Mouse (Mus musculus): Measurements from ENCODE around the gene Gm20479. TPM values are rescaled to one million over a fixed set of nuclear protein-coding genes. Genes with fewer than 3 reads are reported as not detected.
A peak's percentile ranks its signal among the peaks of the same experiment; 100 is the strongest.

Gm20479 gene
- polyA plus RNA-seq, 1 experiment: not detected

DNA sequence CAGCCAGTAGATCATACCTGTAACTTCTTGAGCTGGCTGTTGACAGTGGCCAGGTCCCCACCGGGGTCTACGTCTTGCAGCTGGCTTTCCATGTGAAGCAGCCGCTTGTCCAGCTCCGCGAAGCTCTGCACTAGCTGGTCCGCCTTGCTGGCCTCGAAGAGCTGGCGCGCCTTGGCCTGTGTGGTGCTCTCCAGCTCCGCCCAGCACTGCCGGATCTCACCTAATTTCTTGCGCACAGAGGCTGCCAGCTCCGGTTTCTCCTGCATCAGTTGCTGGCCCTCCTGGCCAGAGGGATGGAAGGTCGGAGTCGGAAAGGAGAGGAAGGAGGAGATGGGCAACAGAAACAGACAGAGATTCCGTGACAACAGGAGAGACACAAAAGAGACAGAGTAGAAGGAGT lies 34.2 kb upstream of the Gm20479 start:
- Histone ChIP-seq H3K4me1 (ENCODE audit: control insufficient read depth, insufficient read depth, low read length) (no peaks in the 10 kb centered on the region; the same call in 1 of the 2 replicates), H3K4me3 (replicated peaks; ENCODE audit: extremely low read depth, low read depth, low read length) (no peak overlapping the region)
- WGBS: 37% methylated on average over 16 of the region's 16 CpGs
- TF ChIP-seq POLR2A (IDR thresholded peaks at IDR 0.05; ENCODE audit: borderline replicate concordance, extremely low read depth, low read depth, low read length) (no peak), CTCF (IDR thresholded peaks at IDR 0.05; ENCODE audit: insufficient read depth, low read length) (no peak)
- no peak for DNase-seq

DNA sequence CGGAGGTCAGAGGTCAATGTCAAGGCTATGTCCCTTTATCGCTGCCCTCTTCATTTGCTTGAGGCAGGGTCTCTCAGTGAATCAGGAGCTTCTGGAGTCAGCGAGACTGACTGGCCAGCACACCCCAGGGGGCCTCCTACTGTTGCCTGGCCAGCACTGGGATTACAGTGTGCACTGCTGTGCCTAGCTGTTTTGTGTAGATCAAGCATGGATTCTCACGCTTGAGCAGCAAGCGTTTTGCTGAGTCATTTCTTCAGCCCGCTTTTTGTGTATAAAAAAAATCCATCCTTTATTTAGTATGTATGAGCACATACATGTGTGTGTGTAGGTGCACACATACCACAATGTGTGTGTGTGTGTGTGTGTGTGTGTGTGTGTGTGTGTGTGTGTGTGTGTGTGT lies 32.0 kb upstream of the Gm20479 start:
- Histone ChIP-seq H3K4me3 (replicated peaks; ENCODE audit: extremely low read depth, low read depth, low read length) (no peak overlapping the region), H3K4me1 (ENCODE audit: control insufficient read depth, insufficient read depth, low read length) (no peaks in the 10 kb centered on the region)
- WGBS: 63% methylated on average over 6 of the region's 6 CpGs
- TF ChIP-seq CTCF (IDR thresholded peaks at IDR 0.05; ENCODE audit: insufficient read depth, low read length): no peak
- TF ChIP-seq POLR2A (IDR thresholded peaks at IDR 0.05; ENCODE audit: borderline replicate concordance, extremely low read depth, low read depth, low read length): no peak
- no peak for DNase-seq

DNA sequence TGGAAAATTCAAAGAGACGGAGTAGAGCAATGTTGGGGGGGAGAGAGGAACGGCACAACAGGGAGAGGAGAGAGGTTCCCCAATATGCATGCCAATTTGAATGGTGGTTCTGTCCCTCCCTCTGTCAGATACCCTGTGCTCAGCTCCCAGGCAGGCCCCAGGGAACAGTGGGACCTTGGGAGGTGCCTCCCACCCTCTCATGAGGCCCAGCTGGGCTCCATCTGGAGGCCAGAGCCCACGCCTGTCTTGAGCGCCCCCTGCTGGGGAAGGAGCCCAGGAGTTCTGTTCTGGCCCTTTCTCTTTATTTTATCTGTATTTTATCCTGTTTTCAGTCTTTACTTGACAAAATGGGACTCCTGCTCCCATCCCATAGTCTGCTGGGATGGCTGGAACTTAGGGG lies 27.5 kb upstream of the Gm20479 start:
- H3K4me3 ChIP-seq (replicated peaks; ENCODE audit: extremely low read depth, low read depth, low read length): no peak overlapping the region
- no peaks in the 10 kb centered on the region for H3K4me1 ChIP-seq (ENCODE audit: control insufficient read depth, insufficient read depth, low read length)
- TF ChIP-seq CTCF (IDR thresholded peaks at IDR 0.05; ENCODE audit: insufficient read depth, low read length) (peak; percentile 70), POLR2A (IDR thresholded peaks at IDR 0.05; ENCODE audit: borderline replicate concordance, extremely low read depth, low read depth, low read length) (no peak)
- peak; percentile 72 for DNase-seq
- WGBS: 36% methylated on average over 4 of the region's 4 CpGs

DNA sequence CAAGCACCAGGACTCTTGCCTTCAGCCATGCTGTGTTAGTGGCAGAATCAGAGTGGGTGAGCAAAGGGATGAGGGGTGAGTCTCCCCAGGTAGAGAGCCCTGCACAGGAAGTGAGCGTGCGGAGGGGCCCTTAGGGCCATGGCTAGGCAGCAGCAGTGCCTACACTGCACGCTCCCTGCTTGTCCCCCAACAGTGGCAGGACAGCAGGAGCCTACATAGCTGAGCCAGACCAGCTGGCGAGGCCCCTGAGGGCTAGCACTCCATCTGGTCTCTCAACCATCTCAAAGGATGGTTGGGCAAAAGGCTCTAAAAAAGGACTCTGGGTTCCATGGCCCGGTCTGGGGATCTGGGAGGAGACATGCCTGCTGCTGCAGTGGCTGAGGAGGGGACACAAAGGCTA lies 26.9 kb upstream of the Gm20479 start:
- no peak for TF ChIP-seq POLR2A (IDR thresholded peaks at IDR 0.05; ENCODE audit: borderline replicate concordance, extremely low read depth, low read depth, low read length)
- no peak for TF ChIP-seq CTCF (IDR thresholded peaks at IDR 0.05; ENCODE audit: insufficient read depth, low read length)
- 78% methylated on average over 5 of the region's 5 CpGs for WGBS

DNA sequence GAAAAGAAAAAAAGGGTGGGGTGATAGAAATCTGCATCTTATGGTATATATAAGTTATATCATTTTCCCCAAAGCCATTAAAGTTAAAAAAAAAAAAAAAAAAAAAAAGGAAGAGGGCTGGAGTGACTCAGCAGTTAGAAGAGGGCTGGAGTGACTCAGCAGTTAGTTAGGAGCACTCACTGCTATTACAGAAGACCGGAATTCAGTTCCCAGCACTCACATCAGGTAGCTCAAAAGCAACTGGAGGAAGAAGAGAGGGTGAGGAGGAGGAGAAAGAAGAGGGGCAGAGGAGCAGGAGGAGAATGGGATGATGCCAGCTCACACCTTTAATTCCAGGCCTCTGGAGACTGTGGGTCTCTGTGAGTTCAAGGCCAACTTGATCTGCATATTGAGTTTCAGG lies 26.0 kb upstream of the Gm20479 start:
- Histone ChIP-seq H3K4me3 (replicated peaks; ENCODE audit: extremely low read depth, low read depth, low read length) (no peak overlapping the region), H3K4me1 (ENCODE audit: control insufficient read depth, insufficient read depth, low read length) (no peaks in the 10 kb centered on the region)
- TF ChIP-seq CTCF (IDR thresholded peaks at IDR 0.05; ENCODE audit: insufficient read depth, low read length) (no peak), POLR2A (IDR thresholded peaks at IDR 0.05; ENCODE audit: borderline replicate concordance, extremely low read depth, low read depth, low read length) (no peak)
- 81% methylated on average over 1 of the region's 1 CpGs for WGBS
- DNase-seq: no peak

More for the DNA sequence above, 26.9 kb upstream of the Gm20479 start:
- DNase-seq: no peak
- H3K4me1 ChIP-seq (ENCODE audit: control insufficient read depth, insufficient read depth, low read length): no peaks in the 10 kb centered on the region
- H3K4me3 ChIP-seq (replicated peaks; ENCODE audit: extremely low read depth, low read depth, low read length): no peak overlapping the region

DNA sequence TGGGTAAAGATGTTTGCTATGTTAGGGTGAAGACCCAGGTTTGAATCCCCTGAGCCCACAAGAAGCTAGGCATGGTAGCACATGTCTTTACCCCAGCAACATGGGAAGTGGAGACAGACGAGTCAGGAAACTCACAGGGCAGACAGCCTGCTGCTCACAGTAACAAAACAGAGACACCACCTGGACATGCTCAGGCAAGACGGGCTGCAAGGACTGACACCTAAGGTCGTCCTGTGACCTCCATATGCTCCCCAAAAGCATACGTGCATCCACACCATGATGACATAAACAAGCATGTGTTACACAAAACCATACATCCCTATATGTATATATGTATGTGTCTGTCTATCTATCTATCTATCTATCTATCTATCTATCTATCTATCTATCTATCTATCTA lies 24.3 kb upstream of the Gm20479 start:
- TF ChIP-seq CTCF (IDR thresholded peaks at IDR 0.05; ENCODE audit: insufficient read depth, low read length) (no peak), POLR2A (IDR thresholded peaks at IDR 0.05; ENCODE audit: borderline replicate concordance, extremely low read depth, low read depth, low read length) (no peak)
- no peaks in the 10 kb centered on the region for H3K4me1 ChIP-seq (ENCODE audit: control insufficient read depth, insufficient read depth, low read length)
- no peak overlapping the region for H3K4me3 ChIP-seq (replicated peaks; ENCODE audit: extremely low read depth, low read depth, low read length)
- no peak for DNase-seq
- WGBS: 46% methylated on average over 4 of the region's 4 CpGs

DNA sequence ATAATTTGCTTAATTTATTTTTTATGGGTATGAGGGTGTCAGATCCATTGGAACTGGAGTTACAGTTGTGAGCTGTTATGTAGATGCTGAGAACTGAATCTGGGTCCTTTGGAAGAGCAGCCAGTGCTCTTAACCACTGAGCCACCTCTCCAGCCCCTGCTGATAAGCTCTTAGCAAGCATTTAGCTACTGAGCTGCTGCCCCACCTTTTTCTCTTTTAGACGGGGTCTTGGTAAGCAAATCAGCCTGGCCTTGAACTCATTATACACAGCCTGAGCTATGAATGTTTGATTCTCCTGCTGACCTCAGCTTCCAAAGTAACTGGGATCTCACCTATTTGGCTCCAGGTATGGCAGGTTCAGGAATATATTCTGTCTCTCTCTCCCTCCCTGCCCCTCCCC lies 23.8 kb upstream of the Gm20479 start:
- WGBS: 32% methylated on average over 1 of the region's 1 CpGs
- no peak for DNase-seq
- no peaks in the 10 kb centered on the region for H3K4me1 ChIP-seq (ENCODE audit: control insufficient read depth, insufficient read depth, low read length)

DNA sequence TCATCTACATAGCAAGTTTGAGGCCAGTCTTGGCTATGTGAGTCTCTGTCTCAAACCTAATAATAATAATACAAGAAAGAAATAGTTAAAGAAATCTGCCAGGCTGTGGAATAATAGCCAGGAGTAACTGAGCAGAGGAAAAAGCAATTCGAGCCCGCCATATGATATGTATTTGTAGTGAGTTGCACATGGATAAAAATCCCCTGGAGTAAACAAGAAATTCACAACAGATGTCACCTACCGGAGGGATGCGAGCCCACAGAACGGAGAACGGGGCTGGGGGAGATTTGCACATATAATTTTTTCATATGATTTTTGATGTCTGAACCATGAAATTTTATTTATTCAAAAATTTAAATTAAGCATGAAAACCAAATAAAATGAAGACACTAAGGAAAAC lies 22.6 kb upstream of the Gm20479 start:
- 85% methylated on average over 6 of the region's 6 CpGs for WGBS
- H3K4me1 ChIP-seq (ENCODE audit: control insufficient read depth, insufficient read depth, low read length): no peaks in the 10 kb centered on the region
- no peak for DNase-seq
- H3K4me3 ChIP-seq (replicated peaks; ENCODE audit: extremely low read depth, low read depth, low read length): no peak overlapping the region
- TF ChIP-seq CTCF (IDR thresholded peaks at IDR 0.05; ENCODE audit: insufficient read depth, low read length) (no peak), POLR2A (IDR thresholded peaks at IDR 0.05; ENCODE audit: borderline replicate concordance, extremely low read depth, low read depth, low read length) (no peak)

More for the DNA sequence above, 23.8 kb upstream of the Gm20479 start:
- TF ChIP-seq POLR2A (IDR thresholded peaks at IDR 0.05; ENCODE audit: borderline replicate concordance, extremely low read depth, low read depth, low read length) (no peak), CTCF (IDR thresholded peaks at IDR 0.05; ENCODE audit: insufficient read depth, low read length) (no peak)
- no peak overlapping the region for H3K4me3 ChIP-seq (replicated peaks; ENCODE audit: extremely low read depth, low read depth, low read length)

DNA sequence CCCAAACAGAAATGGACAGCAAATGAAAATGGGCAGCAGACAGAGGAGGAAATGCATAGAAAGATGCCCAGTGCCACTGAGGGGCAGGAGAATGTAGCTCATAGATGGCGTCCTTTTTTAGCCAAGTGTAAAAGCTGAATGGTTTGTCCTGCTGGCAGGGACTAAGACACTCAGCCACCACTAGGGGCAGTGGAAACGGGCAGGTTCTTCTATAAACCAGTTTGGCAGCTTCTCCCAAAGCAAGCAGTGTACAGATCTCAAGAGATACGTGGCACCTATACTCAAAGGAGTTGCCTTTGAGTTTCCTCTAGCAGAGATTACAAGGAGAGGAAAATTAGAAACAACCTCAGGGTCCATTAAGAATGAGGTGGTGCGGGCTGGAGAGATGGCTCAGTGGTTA lies 21.2 kb upstream of the Gm20479 start:
- H3K4me3 ChIP-seq (replicated peaks; ENCODE audit: extremely low read depth, low read depth, low read length): no peak overlapping the region
- 19% methylated on average over 4 of the region's 4 CpGs for WGBS
- TF ChIP-seq CTCF (IDR thresholded peaks at IDR 0.05; ENCODE audit: insufficient read depth, low read length): peak; percentile 56
- no peak for TF ChIP-seq POLR2A (IDR thresholded peaks at IDR 0.05; ENCODE audit: borderline replicate concordance, extremely low read depth, low read depth, low read length)
- no peaks in the 10 kb centered on the region for H3K4me1 ChIP-seq (ENCODE audit: control insufficient read depth, insufficient read depth, low read length)
- no peak for DNase-seq

DNA sequence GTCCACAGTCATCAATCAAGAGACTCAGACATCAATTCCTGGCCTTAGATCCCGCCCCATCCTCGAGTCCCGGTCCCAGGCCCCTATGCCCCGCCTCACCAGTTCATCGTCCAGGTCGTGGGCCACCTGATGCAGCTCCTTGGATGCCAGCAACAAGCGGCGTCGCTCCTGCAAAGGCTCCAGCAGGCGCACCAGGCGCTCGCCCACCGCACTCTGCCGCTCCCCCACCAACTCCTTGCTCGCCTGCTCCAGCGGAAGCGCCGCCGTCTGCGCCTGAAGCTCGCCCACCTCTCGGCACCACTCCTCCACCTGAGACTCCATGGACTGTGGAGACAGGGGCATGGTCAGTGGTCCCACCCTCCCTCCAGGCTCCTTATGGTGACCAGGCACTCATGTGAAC lies 18.1 kb upstream of the Gm20479 start:
- Histone ChIP-seq H3K4me3 (replicated peaks; ENCODE audit: extremely low read depth, low read depth, low read length) (no peak overlapping the region), H3K4me1 (ENCODE audit: control insufficient read depth, insufficient read depth, low read length) (no peaks in the 10 kb centered on the region)
- no peak for DNase-seq
- TF ChIP-seq POLR2A (IDR thresholded peaks at IDR 0.05; ENCODE audit: borderline replicate concordance, extremely low read depth, low read depth, low read length) (no peak), CTCF (IDR thresholded peaks at IDR 0.05; ENCODE audit: insufficient read depth, low read length) (no peak)
- 2% methylated on average over 22 of the region's 22 CpGs for WGBS
